Mouse (Mus musculus) embryonic fibroblast, embryonic 13.5 days (primary cell): ENCODE results near the gene Nsg1.

Experiments used
- CTCF ChIP-seq: IDR thresholded peaks from 2 replicates; pipeline ENCODE4 v1.5.1; 2011; ENCODE audit warnings: mild to moderate bottlenecking, control low read depth, low read length, moderate library complexity, borderline replicate concordance; ENCODE audit not compliant: insufficient read depth
- POLR2A ChIP-seq: IDR thresholded peaks from 2 replicates; pipeline ENCODE4 v1.6.1; 2011; ENCODE audit warnings: low read depth, mild to moderate bottlenecking, control low read depth, low read length, moderate library complexity

- TF ChIP-seq CTCF (no peak), POLR2A (no peak)
These were observed 14.1 kb upstream of the Nsg1 start for GRCm38 (mm10) chr5:38173766-38174165.
